Mouse (Mus musculus) hindbrain, embryonic 11.5 days (tissue): Measurements from ENCODE around the gene Madcam1. TPM values are rescaled to one million over a fixed set of nuclear protein-coding genes. Genes with fewer than 3 reads are reported as not detected.

ENCODE experiments used
- ATAC-seq: fragments of 200-750 bp; cut with Nextera tagmentation; 2 replicates; pipeline ENCODE4 v1.8.0; 2017; ENCODE audit warnings: mild to moderate bottlenecking, moderate TSS enrichment, moderate library complexity; ENCODE audit not compliant: low FRiP score
- DNase-seq: peaks from one replicate; pipeline ENCODE4 v3.0.0-alpha.2; 2015; ENCODE audit warnings: low spot score
- H3K27ac ChIP-seq: fragments of 300-500 bp; sonication (generic); 2 replicates; pipeline ENCODE4 v1.5.1; 2014; ENCODE audit warnings: mild to moderate bottlenecking, low read depth, low read length
- H3K27me3 ChIP-seq: fragments of 300-500 bp; sonication (generic); 2 replicates; pipeline ENCODE4 v1.6.1; 2014; ENCODE audit warnings: mild to moderate bottlenecking, low read length, moderate library complexity, mixed read lengths; ENCODE audit not compliant: control insufficient read depth, insufficient read depth
- H3K36me3 ChIP-seq: fragments of 300-500 bp; sonication (generic); 2 replicates; pipeline ENCODE4 v1.6.1; 2014; ENCODE audit warnings: mild to moderate bottlenecking, low read length, moderate library complexity, mixed read lengths; ENCODE audit not compliant: control insufficient read depth, insufficient read depth
- H3K4me1 ChIP-seq: fragments of 300-500 bp; sonication (generic); replicated peaks from 2 replicates; pipeline ENCODE4 v1.6.1; 2014; ENCODE audit warnings: low read length, mixed read lengths; ENCODE audit not compliant: control insufficient read depth, insufficient read depth
- H3K4me2 ChIP-seq: fragments of 300-500 bp; sonication (generic); replicated peaks from 2 replicates; pipeline ENCODE4 v1.6.1; 2014; ENCODE audit warnings: mild to moderate bottlenecking, low read depth, low read length
- H3K4me3 ChIP-seq: fragments of 300-500 bp; sonication (generic); 2 replicates; pipeline ENCODE4 v1.5.1; 2014; ENCODE audit warnings: low read depth, low read length
- H3K9ac ChIP-seq: fragments of 300-500 bp; sonication (generic); 2 replicates; pipeline ENCODE4 v1.6.1; 2014; ENCODE audit warnings: low read depth, low read length
- H3K9me3 ChIP-seq: fragments of 300-500 bp; sonication (generic); 2 replicates; pipeline ENCODE4 v1.6.1; 2016; ENCODE audit warnings: low read length; ENCODE audit not compliant: control insufficient read depth
- WGBS: fragments of 180-500 bp; shearing (Covaris S2); extraction: QIAGEN DNeasy Blood & Tissue Kit; methylation state at CpG from one replicate; pipeline ENCODE4 v1.1.7; 2014; 5-methylcytosine and 5-hydroxymethylcytosine counted together
- polyA plus RNA-seq: library from polyadenylated mRNA; unstranded; fragments of >200 nt; fragmentation: Nextera tagmentation; extraction: Ambion mirVana; gene quantifications from 2 replicates; pipeline ENCODE4 v1.2.1, GENCODE M21; 2014

Madcam1 gene
- polyA plus RNA-seq: 1.1 and 1.6 TPM in 2 replicates

DNA sequence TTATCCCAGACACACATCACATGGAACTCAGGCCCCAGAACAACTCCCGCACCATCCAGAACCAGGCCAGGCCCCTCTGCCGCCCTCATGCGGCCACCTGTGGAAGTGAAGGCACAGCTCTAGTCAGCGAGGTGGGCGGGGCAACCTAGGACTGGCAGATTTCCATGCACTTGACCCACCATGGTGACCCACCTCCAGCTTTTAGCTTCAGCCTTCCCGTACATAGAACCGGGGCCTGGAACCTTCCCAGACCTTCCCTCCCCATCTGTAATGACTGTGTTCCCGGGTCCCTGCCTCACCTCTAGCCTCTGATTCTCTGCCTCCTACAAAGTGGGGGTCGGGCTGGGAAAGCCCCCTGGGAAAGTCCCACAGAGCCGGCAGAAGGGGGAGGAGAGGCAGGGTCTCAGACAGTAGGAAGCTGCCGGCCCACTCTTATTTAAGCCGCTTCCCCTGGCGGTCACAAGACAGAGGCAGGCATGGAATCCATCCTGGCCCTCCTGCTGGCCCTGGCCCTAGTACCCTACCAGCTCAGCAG, at the start of gene Madcam1:
Gene Madcam1, plus strand, starts transcription at position 429 of the 535 bp plus-strand sequence.
- Histone ChIP-seq H3K27me3 (no peaks in the 10 kb centered on the region), H3K4me1 (no peaks in the 10 kb centered on the region), H3K9ac (no peak within 1 kb of the TSS), H3K9me3 (no peaks in the 10 kb centered on the region), H3K36me3 (no peaks in the 10 kb centered on the region), H3K4me2 (no peak within 1 kb of the TSS; the same call in 1 of the 2 replicates), H3K4me3 (no peak within 1 kb of the TSS), H3K27ac (no peak within 1 kb of the TSS)
- DNase-seq: peak; percentile 88
- 9% methylated on average over 13 of the region's 13 CpGs for WGBS
- peak; percentile 34; the same call in 1 of the 2 replicates for ATAC-seq

DNA sequence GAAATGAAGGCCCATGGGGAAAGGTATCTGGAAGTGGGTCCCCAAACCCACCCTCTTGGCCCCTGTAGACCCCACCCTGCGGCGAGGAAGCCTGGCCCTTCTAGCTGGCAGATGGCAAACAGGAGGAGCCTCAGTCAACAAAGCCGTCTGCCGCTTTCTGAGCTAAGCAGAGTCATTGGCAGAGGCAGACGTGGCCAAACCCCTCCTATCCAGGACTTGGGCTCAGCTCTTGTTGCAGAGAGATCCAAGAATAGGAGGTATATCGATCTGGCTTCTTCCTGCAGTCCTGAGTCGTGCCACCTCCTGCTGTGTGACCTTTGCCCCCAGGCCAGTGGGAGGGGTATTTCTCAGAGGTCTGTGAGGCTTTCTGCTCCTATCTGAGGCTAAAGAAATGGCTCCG, 48.5 kb upstream of the Madcam1 start:
- no peak overlapping the region for H3K4me2 ChIP-seq
- 6% methylated on average over 8 of the region's 8 CpGs for WGBS
- ATAC-seq: no peak
- no peak overlapping the region for H3K4me3 ChIP-seq
- H3K9me3 ChIP-seq: no peaks in the 10 kb centered on the region
- peaks cover 15% of the 10 kb centered on the region; the same call in 1 of the 2 replicates for H3K4me1 ChIP-seq
- peaks cover 23% of the 10 kb centered on the region for H3K27me3 ChIP-seq
- DNase-seq: peak; percentile 26
- H3K27ac ChIP-seq: no peak overlapping the region
- no peaks in the 10 kb centered on the region for H3K36me3 ChIP-seq
- no peak overlapping the region for H3K9ac ChIP-seq

DNA sequence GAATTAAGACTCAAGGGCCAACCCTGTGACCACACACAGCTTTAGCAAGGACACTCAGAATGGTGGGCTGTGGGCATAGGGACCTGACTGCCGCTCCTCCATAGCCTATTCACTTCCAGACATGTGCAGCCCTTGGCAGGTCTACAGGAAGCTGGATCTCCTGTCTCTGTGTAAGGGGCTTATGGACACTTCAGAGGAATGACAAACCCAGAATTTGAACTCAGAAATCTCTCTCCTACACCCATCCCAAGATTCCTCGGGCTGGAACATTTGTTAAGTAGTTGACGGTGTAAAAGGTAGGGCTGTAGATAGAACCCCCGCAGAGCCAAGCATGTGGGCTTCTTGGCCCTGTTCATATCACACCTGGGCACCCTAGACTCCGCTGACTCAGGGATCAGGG, 48.0 kb upstream of the Madcam1 start:
- no peak overlapping the region for H3K27ac ChIP-seq
- H3K4me2 ChIP-seq: no peak overlapping the region
- 83% methylated on average over 5 of the region's 5 CpGs for WGBS
- H3K4me1 ChIP-seq: peaks cover 15% of the 10 kb centered on the region; the same call in 1 of the 2 replicates
- DNase-seq (no peak), ATAC-seq (no peak)
- peaks cover 21% of the 10 kb centered on the region for H3K27me3 ChIP-seq
- no peak overlapping the region for H3K4me3 ChIP-seq
- H3K9ac ChIP-seq: no peak overlapping the region
- H3K36me3 ChIP-seq: no peaks in the 10 kb centered on the region
- H3K9me3 ChIP-seq: no peaks in the 10 kb centered on the region

DNA sequence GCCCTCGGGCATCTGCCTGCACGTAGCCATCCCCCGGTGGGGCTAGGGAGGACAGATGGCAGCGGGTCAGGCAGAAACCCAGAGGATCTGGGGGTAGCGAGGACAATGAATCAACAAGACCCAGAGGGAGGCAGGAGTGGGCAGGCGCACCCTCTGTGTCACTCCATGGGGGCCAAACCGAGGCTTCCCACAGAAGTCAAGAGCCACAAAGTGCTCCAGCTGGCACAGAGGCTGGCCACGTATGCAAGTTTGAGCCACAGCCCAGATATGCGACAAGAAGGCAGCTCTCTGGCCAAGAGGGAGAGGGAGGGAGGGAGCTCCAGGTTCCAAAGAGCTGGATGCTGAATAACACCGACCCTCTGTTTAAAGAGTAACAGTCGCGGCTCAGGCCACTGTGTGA, 40.4 kb upstream of the Madcam1 start:
- DNase-seq (no peak), ATAC-seq (no peak)
- no peak overlapping the region for H3K4me2 ChIP-seq
- no peaks in the 10 kb centered on the region for H3K27me3 ChIP-seq
- no peak overlapping the region for H3K4me3 ChIP-seq
- no peak overlapping the region for H3K27ac ChIP-seq
- no peaks in the 10 kb centered on the region for H3K36me3 ChIP-seq
- no peak overlapping the region for H3K9ac ChIP-seq
- H3K9me3 ChIP-seq: no peaks in the 10 kb centered on the region
- no peaks in the 10 kb centered on the region; the same call in 1 of the 2 replicates for H3K4me1 ChIP-seq
- 69% methylated on average over 12 of the region's 12 CpGs for whole genome bisulfite sequencing

DNA sequence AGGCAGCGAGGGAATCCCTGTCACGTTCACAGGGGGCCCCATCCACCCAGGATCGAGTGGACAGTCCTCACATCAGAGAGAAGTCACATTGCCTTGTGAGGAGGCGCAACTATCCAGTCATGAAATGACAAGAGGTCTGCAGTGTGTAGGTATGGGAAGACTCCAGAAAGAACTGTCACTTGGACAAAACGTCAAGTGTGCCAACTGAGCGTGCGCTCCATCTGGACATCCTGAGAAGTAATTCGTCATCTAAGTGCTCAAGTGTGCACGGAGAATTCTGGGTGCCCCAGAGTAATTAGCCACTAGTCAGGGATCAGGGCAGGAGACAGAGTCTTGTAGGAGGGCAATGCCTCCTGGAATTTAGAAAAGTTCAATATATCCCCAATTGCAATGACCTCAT, 39.0 kb upstream of the Madcam1 start:
- H3K36me3 ChIP-seq: no peaks in the 10 kb centered on the region
- no peak overlapping the region for H3K4me3 ChIP-seq
- ATAC-seq (no peak), DNase-seq (no peak)
- WGBS: 82% methylated on average over 9 of the region's 9 CpGs
- H3K9ac ChIP-seq: no peak overlapping the region
- no peaks in the 10 kb centered on the region for H3K9me3 ChIP-seq
- H3K27me3 ChIP-seq: no peaks in the 10 kb centered on the region
- no peak overlapping the region for H3K27ac ChIP-seq
- H3K4me2 ChIP-seq: no peak overlapping the region
- no peaks in the 10 kb centered on the region; the same call in 1 of the 2 replicates for H3K4me1 ChIP-seq

DNA sequence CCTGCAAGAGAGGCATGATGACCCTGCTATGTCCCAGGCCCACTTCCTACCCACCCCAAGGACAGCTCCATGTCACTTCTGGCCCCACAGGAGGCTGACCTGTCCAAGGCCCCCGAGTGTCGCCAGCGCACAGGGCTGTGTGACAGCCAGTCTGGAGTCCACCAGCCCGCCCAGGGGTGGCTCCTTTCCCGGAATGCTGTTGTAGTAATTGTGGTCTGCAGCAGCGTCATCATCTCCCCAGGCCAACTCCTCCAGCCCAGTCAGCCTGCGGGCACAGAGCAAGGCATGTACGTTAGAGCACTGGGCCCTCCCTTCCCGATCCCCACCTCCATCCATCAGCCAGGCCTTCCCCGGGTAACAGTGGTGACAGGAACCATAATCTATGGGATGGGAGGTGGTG, 38.2 kb upstream of the Madcam1 start:
- no peaks in the 10 kb centered on the region for H3K27me3 ChIP-seq
- no peak overlapping the region for H3K9ac ChIP-seq
- H3K9me3 ChIP-seq: no peaks in the 10 kb centered on the region
- no peaks in the 10 kb centered on the region; the same call in 1 of the 2 replicates for H3K4me1 ChIP-seq
- ATAC-seq: no peak
- no peak overlapping the region for H3K27ac ChIP-seq
- no peak overlapping the region for H3K4me3 ChIP-seq
- WGBS: 84% methylated on average over 10 of the region's 10 CpGs
- no peak overlapping the region for H3K4me2 ChIP-seq
- DNase-seq: no peak
- H3K36me3 ChIP-seq: no peaks in the 10 kb centered on the region

DNA sequence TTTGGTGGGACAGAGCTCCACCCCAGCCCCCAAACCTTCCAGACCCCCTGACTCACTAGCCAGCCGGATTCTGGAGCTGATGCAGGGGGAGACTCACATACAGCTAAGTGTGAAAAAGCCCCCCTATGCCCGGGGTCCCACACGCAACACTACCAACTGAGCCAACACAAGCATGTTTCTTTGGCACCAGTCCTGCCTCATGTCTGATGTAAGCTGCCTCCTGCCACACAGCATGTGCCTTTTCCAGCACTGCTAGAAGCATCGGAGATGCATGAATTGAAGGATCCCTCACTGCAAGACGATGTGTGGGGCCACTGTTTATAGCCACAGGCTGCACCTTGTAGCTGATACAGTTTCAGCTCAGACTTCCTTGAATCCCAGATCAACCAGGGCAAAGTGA, 36.0 kb upstream of the Madcam1 start:
- no peaks in the 10 kb centered on the region; the same call in 1 of the 2 replicates for H3K4me1 ChIP-seq
- H3K4me2 ChIP-seq: no peak overlapping the region
- WGBS: 81% methylated on average over 5 of the region's 5 CpGs
- no peaks in the 10 kb centered on the region for H3K36me3 ChIP-seq
- no peak for DNase-seq
- no peak overlapping the region for H3K9ac ChIP-seq
- ATAC-seq: no peak
- H3K9me3 ChIP-seq: no peaks in the 10 kb centered on the region
- no peak overlapping the region for H3K4me3 ChIP-seq
- H3K27ac ChIP-seq: no peak overlapping the region
- no peaks in the 10 kb centered on the region for H3K27me3 ChIP-seq

DNA sequence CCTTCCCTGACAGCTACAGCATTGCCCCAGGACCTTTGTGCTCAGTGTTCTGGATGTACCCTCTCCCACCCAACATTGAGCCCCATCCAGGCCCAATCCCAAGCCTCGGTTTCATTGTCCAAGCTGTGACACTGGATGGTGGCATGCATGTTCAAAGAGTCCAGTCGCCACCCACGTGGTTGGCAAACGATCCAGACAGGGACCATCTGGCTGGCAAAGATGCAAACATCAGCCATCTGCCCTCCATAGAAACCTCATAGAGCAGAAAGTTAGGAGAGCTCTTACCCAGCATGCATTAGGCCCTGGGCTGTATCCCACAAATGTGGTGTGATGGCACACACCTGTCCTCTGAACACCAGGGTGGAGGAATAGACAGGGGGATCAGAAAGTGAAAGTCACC, 32.9 kb upstream of the Madcam1 start:
- no peaks in the 10 kb centered on the region for H3K9me3 ChIP-seq
- no peak overlapping the region for H3K4me2 ChIP-seq
- 85% methylated on average over 4 of the region's 4 CpGs for WGBS
- no peak overlapping the region for H3K4me3 ChIP-seq
- ATAC-seq (no peak), DNase-seq (no peak)
- no peaks in the 10 kb centered on the region; the same call in 1 of the 2 replicates for H3K27me3 ChIP-seq
- H3K4me1 ChIP-seq: no peaks in the 10 kb centered on the region
- no peaks in the 10 kb centered on the region for H3K36me3 ChIP-seq
- H3K27ac ChIP-seq: no peak overlapping the region
- no peak overlapping the region for H3K9ac ChIP-seq

DNA sequence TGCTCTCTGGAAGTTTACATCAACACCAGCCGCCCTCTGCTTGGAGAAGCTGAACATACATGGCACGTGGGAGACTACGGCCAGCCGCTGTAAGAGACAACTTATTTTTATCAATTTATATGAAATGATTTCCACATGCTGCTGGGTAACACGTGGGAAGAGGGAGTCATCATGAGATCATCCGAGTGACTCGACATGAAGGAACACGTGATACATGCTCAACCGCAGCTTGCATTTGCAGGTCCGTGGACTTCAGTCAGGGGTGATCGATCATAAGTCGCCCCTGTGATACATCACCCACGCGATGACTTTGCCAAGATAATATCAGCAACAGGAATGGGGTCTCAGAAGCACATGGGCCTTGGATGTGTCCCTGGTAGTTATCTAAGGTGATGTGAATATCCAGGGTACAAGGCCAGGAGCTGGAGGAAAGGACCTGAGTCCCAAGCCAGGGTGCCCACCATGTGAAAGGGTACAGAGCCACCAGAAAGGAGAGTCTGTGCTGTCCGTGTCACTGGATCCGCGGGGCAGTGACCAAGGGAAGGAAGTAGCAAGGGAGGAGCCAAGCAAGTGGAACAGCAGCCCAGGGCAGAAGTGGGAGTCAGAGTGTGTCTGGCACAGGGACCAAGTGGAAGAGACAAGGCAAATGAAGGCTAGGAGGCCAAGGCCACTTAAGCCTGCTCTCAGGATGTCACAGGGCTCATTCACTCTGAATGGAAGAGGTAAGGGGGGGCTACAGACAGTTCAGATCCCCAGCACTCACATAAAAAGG, 31.2 kb upstream of the Madcam1 start:
- H3K4me1 ChIP-seq: no peaks in the 10 kb centered on the region
- peaks cover 2% of the 10 kb centered on the region; the same call in 1 of the 2 replicates for H3K27me3 ChIP-seq
- DNase-seq: no peak
- no peak overlapping the region for H3K4me3 ChIP-seq
- no peaks in the 10 kb centered on the region for H3K36me3 ChIP-seq
- no peak overlapping the region for H3K9ac ChIP-seq
- H3K4me2 ChIP-seq: no peak overlapping the region
- WGBS: 82% methylated on average over 17 of the region's 17 CpGs
- H3K27ac ChIP-seq: no peak overlapping the region
- H3K9me3 ChIP-seq: no peaks in the 10 kb centered on the region
- no peak for ATAC-seq
